Mouse (Mus musculus) CD4-positive, CD25-positive, alpha-beta regulatory T cell, adult 9 weeks (primary cell): ENCODE data around the gene Gm5114. TPM values are rescaled to one million over a fixed set of nuclear protein-coding genes. Genes with fewer than 3 reads are reported as not detected.

Experiments used
- polyA plus RNA-seq: library from polyadenylated mRNA; unstranded; fragments of 100-300 nt; shearing (Covaris generic); gene quantifications from one replicate; pipeline ENCODE4 v1.2.1, GENCODE M21; 2017

The Gm5114 gene
- not detected for polyA plus RNA-seq

DNA sequence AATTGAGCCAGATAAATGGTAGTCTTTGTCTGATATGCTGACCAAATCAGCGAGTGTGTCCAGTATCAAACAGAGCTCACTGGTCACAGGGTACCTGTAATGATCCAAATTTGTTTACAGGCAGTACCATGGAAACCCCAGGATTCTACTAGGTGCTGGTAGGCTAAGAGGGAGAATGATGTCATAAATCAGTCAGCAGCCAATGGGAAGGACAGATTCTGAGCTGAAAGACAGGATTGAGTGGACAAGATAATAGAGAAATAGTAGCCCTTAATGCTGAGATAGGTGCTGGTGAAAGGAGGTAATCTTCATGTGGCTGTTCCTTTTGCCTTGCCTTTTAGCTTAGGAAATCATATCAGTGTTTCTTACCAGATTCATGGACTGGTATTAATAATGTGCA is at the start of gene Gm5114:
Gene Gm5114, minus strand, starts transcription at position 101 of the 400 bp plus-strand sequence.

Other genes with a start within 250 kb of the Gm5114 start
- gene Zfp619, start 104.6 kb upstream of the Gm5114 start, polyA plus RNA-seq = 2.5 TPM